Mouse (Mus musculus) kidney, postnatal 14 days (tissue): Measurements from ENCODE around the gene Gm5286.
"Not testable (repeated sequence)": the region's sequence is repeated elsewhere in the genome, so short reads cannot be mapped to it uniquely, and the experiment has no call there.

Experiments
- DNase-seq: peaks from one replicate; pipeline ENCODE4 v3.0.0; 2022; ENCODE audit warnings: mixed read lengths

The Gm5286 gene

GRCm38 (mm10) chr3:94196414-94196813, at the start of gene Gm5286:
TSS of gene Gm5286 (plus strand) at chr3:94196714.
- not testable (repeated sequence) for DNase-seq

GRCm38 (mm10) chr3:94167351-94167750, 29.2 kb upstream of the Gm5286 start:
- DNase-seq, result not testable (repeated sequence)

- DNase-seq, result not testable (repeated sequence)
These were observed 18.4 kb upstream of the Gm5286 start, which contains the start of gene Gm10696 for GRCm38 (mm10) chr3:94178093-94178492. TSS of gene Gm10696 (minus strand) at chr3:94178193.
